Mouse (Mus musculus) liver, embryonic 15.5 days (tissue): ENCODE results near the gene Ppef1. TPM values are rescaled to one million over a fixed set of nuclear protein-coding genes. Genes with fewer than 3 reads are reported as not detected.

Source experiments
- ATAC-seq: fragments of 200-750 bp; cut with Nextera tagmentation; 2 replicates; pipeline ENCODE4 v1.8.0; 2017; ENCODE audit warnings: moderate number of reproducible peaks, mild to moderate bottlenecking, moderate library complexity; ENCODE audit not compliant: insufficient read depth
- H3K27ac ChIP-seq: fragments of 300-500 bp; sonication (generic); replicated peaks from 2 replicates; pipeline ENCODE4 v1.5.1; 2015; ENCODE audit warnings: mild to moderate bottlenecking, inconsistent platforms
- H3K27me3 ChIP-seq: fragments of 300-500 bp; sonication (generic); 2 replicates; pipeline ENCODE4 v1.6.1; 2015; ENCODE audit warnings: mild to moderate bottlenecking, inconsistent platforms
- H3K36me3 ChIP-seq: fragments of 300-500 bp; sonication (generic); replicated peaks from 2 replicates; pipeline ENCODE4 v1.6.1; 2015; ENCODE audit warnings: moderate library complexity, mild to moderate bottlenecking, inconsistent platforms
- H3K4me1 ChIP-seq: fragments of 300-500 bp; sonication (generic); replicated peaks from 2 replicates; pipeline ENCODE4 v1.6.1; 2015; ENCODE audit warnings: inconsistent platforms
- H3K4me2 ChIP-seq: fragments of 300-500 bp; sonication (generic); 2 replicates; pipeline ENCODE4 v1.6.1; 2015; ENCODE audit warnings: moderate library complexity, mild to moderate bottlenecking, inconsistent platforms
- H3K4me3 ChIP-seq: fragments of 300-500 bp; sonication (generic); replicated peaks from 2 replicates; pipeline ENCODE4 v1.5.1; 2015; ENCODE audit warnings: mild to moderate bottlenecking, inconsistent platforms
- H3K9ac ChIP-seq: fragments of 300-500 bp; sonication (generic); 2 replicates; pipeline ENCODE4 v1.6.1; 2015; ENCODE audit warnings: moderate library complexity, mild to moderate bottlenecking, inconsistent platforms
- H3K9me3 ChIP-seq: fragments of 300-500 bp; sonication (generic); replicated peaks from 2 replicates; pipeline ENCODE4 v1.6.1; 2016; ENCODE audit warnings: inconsistent platforms
- WGBS: fragments of 180-500 bp; shearing (Covaris S2); methylation state at CpG from one replicate; pipeline ENCODE4 v1.1.7; 2015; ENCODE audit warnings: mixed read lengths; ENCODE audit not compliant: insufficient replicate concordance; 5-methylcytosine and 5-hydroxymethylcytosine counted together
- polyA plus RNA-seq: library from polyadenylated mRNA; unstranded; fragments of >200 nt; fragmentation: Nextera tagmentation; extraction: Ambion mirVana; gene quantifications from 2 replicates; pipeline ENCODE4 v1.2.1, GENCODE M21; 2015

Ppef1 gene
- polyA plus RNA-seq, 1 experiment from 2014 or later, result not detected

DNA sequence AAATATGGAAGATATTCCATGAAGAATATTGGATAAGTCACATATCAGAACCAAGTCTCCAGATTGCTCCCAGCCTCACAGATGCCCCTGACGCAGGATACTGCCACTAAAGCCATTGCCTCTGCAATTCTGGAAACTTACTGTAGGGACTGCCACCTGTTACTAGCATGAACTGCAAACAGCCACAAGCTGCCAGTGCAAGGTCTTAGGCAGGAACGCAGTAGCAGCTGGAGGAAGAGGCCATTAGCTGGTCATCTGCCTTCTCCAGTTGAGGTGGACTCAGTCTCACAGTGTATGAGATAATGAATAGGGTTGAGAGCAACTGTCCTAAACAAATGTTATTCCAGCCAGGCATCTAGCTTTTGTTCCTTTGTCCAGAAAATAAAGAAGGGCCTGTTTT, 137.5 kb downstream of the Ppef1 start:
- Histone ChIP-seq H3K27ac (no peak overlapping the region), H3K9ac (no peak overlapping the region), H3K4me2 (no peak overlapping the region), H3K36me3 (no peaks in the 10 kb centered on the region), H3K4me3 (no peak overlapping the region), H3K9me3 (no peaks in the 10 kb centered on the region), H3K27me3 (no peaks in the 10 kb centered on the region), H3K4me1 (no peaks in the 10 kb centered on the region)
- WGBS, result 74% methylated on average over 2 of the region's 2 CpGs
- no peak for ATAC-seq

DNA sequence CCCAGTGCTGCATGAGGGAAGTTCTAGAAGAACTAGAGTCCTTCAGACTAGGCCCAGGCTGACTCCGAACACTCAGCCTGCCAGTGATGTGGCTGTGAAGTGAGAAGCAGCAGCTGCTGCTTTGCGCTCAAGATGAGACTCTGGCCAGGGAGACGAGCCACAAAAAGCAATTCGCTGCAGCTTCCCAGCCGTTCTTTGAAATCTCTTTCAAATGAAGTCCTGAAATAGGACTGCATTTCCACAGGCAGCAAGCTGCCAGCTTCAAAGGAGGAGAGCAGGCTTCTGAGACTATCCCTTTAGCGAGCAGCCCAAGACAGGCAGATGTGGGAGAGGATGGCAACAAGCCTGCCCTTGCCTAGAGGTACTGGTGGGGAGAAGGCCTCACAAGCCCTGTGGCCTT, 142.6 kb downstream of the Ppef1 start:
- no peak overlapping the region for H3K4me2 ChIP-seq
- WGBS, result 84% methylated on average over 6 of the region's 6 CpGs
- H3K27me3 ChIP-seq, result no peaks in the 10 kb centered on the region; the same call in 1 of the 2 replicates
- H3K36me3 ChIP-seq, result no peaks in the 10 kb centered on the region
- no peak for ATAC-seq
- H3K9me3 ChIP-seq, result no peaks in the 10 kb centered on the region
- no peaks in the 10 kb centered on the region for H3K4me1 ChIP-seq
- H3K9ac ChIP-seq, result no peak overlapping the region
- H3K27ac ChIP-seq, result no peak overlapping the region
- no peak overlapping the region for H3K4me3 ChIP-seq

DNA sequence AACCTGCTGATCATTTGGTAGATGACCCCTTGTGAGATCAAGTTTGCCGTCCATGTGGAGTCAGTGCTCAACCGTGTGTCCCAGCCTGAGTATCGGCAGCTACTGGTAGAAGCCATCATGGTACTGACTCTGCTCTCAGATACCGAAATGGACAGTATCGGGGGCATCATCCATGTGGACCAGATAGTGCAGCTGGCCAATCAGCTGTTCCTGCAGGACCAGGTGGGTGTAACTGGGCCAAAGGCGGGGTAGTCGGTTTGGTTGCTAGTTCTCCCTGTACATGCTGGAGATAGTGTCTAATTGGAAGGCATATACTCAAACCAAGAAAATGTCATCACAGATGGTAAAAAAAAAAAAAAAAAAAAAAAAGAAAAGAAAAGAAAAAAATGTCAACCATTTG, 145.4 kb downstream of the Ppef1 start:
- Histone ChIP-seq H3K9me3 (no peaks in the 10 kb centered on the region), H3K4me1 (no peaks in the 10 kb centered on the region), H3K27ac (no peak overlapping the region), H3K36me3 (no peaks in the 10 kb centered on the region; the same call in 1 of the 2 replicates), H3K27me3 (no peaks in the 10 kb centered on the region; the same call in 1 of the 2 replicates), H3K4me3 (no peak overlapping the region), H3K9ac (no peak overlapping the region), H3K4me2 (no peak overlapping the region)
- ATAC-seq, result no peak
- WGBS, result 80% methylated on average over 7 of the region's 7 CpGs

DNA sequence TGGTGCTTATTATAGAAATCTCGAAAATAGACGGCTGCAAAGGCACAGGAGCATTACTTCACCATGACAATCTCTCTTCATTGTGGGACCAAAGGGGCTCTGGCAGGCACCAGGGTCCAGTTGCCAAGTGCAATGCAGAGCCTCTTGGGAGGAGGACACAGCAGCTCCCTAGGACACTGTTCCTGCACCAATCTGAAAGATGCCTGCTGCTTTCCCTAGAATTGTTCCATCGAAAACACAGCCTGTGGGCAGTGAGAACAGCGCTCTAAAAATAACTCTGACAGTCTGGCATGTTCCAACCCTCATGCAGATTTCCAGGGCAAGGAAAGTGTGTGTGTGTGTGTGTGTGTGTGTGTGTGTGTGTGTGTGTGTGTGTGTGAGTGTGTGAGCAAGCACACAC, 147.0 kb downstream of the Ppef1 start:
- 85% methylated on average over 4 of the region's 4 CpGs for WGBS
- H3K9me3 ChIP-seq, result no peaks in the 10 kb centered on the region
- no peaks in the 10 kb centered on the region; the same call in 1 of the 2 replicates for H3K27me3 ChIP-seq
- no peak for ATAC-seq
- no peak overlapping the region for H3K4me3 ChIP-seq
- H3K4me2 ChIP-seq, result no peak overlapping the region
- no peak overlapping the region for H3K27ac ChIP-seq
- H3K9ac ChIP-seq, result no peak overlapping the region
- H3K36me3 ChIP-seq, result no peaks in the 10 kb centered on the region; the same call in 1 of the 2 replicates
- H3K4me1 ChIP-seq, result no peaks in the 10 kb centered on the region

DNA sequence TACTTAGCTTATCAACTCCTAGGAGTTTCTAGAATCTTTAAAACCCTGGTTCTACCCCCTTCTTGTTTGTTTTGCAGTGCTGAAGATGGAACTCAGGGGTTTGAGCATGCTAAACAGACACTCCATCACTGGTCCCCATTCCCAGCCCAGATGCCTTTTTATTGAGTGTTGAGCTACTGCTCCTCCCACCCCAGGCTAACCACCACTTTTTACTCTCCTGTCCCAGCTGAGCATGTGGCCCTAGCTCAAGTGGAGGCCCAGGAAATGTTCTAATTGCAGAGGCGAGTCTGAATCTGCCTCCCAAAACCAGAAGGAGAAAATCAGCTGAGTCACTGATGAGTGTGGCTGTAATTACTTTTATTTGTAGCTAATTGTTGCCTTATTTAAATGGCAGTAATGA, 150.5 kb downstream of the Ppef1 start:
- Histone ChIP-seq H3K4me3 (no peak overlapping the region), H3K36me3 (no peaks in the 10 kb centered on the region; the same call in 1 of the 2 replicates), H3K4me2 (no peak overlapping the region), H3K9ac (no peak overlapping the region), H3K4me1 (no peaks in the 10 kb centered on the region), H3K27ac (no peak overlapping the region), H3K9me3 (no peaks in the 10 kb centered on the region), H3K27me3 (no peaks in the 10 kb centered on the region)
- 46% methylated on average over 1 of the region's 1 CpGs for WGBS
- no peak for ATAC-seq

DNA sequence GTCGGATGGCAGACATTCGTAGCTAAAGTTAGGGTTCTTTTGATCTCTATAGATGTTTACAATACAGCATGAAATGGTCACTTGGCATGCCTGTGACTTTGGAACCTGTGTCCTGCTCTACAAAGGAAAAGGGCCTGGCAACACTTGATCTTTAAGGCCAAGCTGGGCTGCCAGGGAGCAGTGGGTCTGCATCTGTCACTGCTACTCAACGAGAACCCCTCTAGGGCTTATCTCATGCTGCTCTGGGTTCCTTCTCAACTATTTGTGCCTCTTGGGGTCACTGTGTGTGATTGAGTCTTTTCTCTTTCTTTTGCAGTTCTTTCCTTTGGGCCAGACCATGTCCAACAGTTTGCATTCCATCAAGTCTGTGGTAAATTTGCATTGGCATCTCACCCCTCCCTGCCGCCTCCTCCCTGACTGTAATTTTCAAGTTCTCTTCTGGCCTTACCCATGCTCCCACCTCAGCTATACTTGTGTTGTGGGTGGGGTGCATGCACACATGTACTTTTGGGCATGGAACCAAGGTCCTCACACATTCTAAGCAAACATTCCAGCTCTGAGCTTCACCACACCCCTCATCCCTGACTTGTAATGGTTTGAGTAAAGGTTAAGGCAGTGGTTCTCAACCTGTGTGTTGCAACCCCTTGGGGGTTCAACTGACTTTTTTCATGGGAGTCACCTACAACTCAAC, 151.3 kb downstream of the Ppef1 start:
- Histone ChIP-seq H3K4me1 (no peaks in the 10 kb centered on the region), H3K36me3 (no peaks in the 10 kb centered on the region; the same call in 1 of the 2 replicates), H3K27ac (no peak overlapping the region), H3K27me3 (no peaks in the 10 kb centered on the region), H3K4me2 (no peak overlapping the region), H3K9ac (no peak overlapping the region), H3K9me3 (no peaks in the 10 kb centered on the region), H3K4me3 (no peak overlapping the region)
- no peak for ATAC-seq
- 74% methylated on average over 4 of the region's 4 CpGs for WGBS

DNA sequence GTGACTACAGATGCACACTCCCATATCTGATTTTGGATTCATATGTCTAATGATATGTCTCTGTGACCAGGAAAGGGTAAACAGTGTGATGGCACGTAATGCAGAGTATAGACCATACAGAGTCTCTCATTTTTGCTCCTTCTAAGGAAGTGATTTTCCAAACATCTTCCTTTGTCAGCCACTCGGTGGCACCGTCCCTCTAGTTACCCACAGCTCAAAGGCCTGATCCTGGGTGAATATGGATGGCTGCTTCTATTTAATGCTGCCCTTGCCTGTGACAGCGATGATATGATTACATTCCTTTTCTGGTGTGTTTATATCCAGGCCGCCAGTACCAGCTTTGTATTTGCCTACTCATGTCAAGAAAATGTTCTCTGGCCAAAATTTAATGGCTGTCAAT, 152.0 kb downstream of the Ppef1 start:
- H3K9ac ChIP-seq, result no peak overlapping the region
- no peak for ATAC-seq
- H3K4me1 ChIP-seq, result no peaks in the 10 kb centered on the region
- WGBS, result 72% methylated on average over 5 of the region's 5 CpGs
- H3K36me3 ChIP-seq, result no peaks in the 10 kb centered on the region; the same call in 1 of the 2 replicates
- no peak overlapping the region for H3K27ac ChIP-seq
- H3K27me3 ChIP-seq, result no peaks in the 10 kb centered on the region
- no peaks in the 10 kb centered on the region for H3K9me3 ChIP-seq
- no peak overlapping the region for H3K4me2 ChIP-seq
- H3K4me3 ChIP-seq, result no peak overlapping the region

Other genes with a start within 250 kb of the Ppef1 start
- gene Phka2, start 233.6 kb downstream of the Ppef1 start, polyA plus RNA-seq, result 9.4 and 10.8 TPM in 2 replicates
- not detected in 2 replicates for gene Rs1, start 32.2 kb upstream of the Ppef1 start, polyA plus RNA-seq
- 0.47 and 0.58 TPM in 2 replicates for gene Gja6, start 171.3 kb upstream of the Ppef1 start, polyA plus RNA-seq